Mouse (Mus musculus) hindlimb bud, embryonic 11.5 days (tissue): ENCODE results near the gene Gm20503.
A peak's percentile ranks its signal among the peaks of the same experiment; 100 is the strongest.

Experiments
- DNase-seq: peaks from one replicate; pipeline ENCODE4 v3.0.0-alpha.2; 2012; ENCODE audit warnings: low read depth, low spot score; ENCODE audit errors: extremely low spot score

Gene Gm20503

GRCm38 (mm10) chr4:59007016-59007415 is 4.0 kb downstream of the Gm20503 start:
- DNase-seq: no peak

- no peak for DNase-seq
Measured at GRCm38 (mm10) chr4:59007974-59008373, 5.0 kb downstream of the Gm20503 start.

GRCm38 (mm10) chr4:59009186-59009585 is 6.2 kb downstream of the Gm20503 start:
- DNase-seq: no peak

GRCm38 (mm10) chr4:59009696-59010095 is 6.7 kb downstream of the Gm20503 start:
- no peak for DNase-seq

GRCm38 (mm10) chr4:59011446-59011845 is 8.4 kb downstream of the Gm20503 start:
- no peak for DNase-seq

- DNase-seq: no peak
Measured at GRCm38 (mm10) chr4:59015181-59015580, 12.2 kb downstream of the Gm20503 start.

- DNase-seq: no peak
Measured at GRCm38 (mm10) chr4:59016922-59017321, 13.9 kb downstream of the Gm20503 start.

- DNase-seq: no peak
Measured at GRCm38 (mm10) chr4:59034325-59034917, 31.4 kb downstream of the Gm20503 start.

GRCm38 (mm10) chr4:59034918-59035785 is 32.1 kb downstream of the Gm20503 start, which contains the start of gene Gng10:
Gene Gng10 (plus strand): TSS chr4:59035088.
- DNase-seq: no peak

GRCm38 (mm10) chr4:59035786-59036350 is 32.9 kb downstream of the Gm20503 start:
- no peak for DNase-seq

GRCm38 (mm10) chr4:59036490-59037127 is 33.6 kb downstream of the Gm20503 start:
- peak; percentile 77 for DNase-seq

- DNase-seq: no peak
Measured at GRCm38 (mm10) chr4:59037525-59037924, 34.5 kb downstream of the Gm20503 start.

- DNase-seq: no peak
Measured at GRCm38 (mm10) chr4:59040397-59041287, 37.6 kb downstream of the Gm20503 start.

GRCm38 (mm10) chr4:59043074-59043473 is 40.1 kb downstream of the Gm20503 start:
- DNase-seq: no peak

GRCm38 (mm10) chr4:59043891-59044290 is 40.9 kb downstream of the Gm20503 start:
- DNase-seq: no peak

- no peak for DNase-seq
Measured at GRCm38 (mm10) chr4:59047222-59047621, 44.2 kb downstream of the Gm20503 start.

- no peak for DNase-seq
Measured at GRCm38 (mm10) chr4:59051081-59051480, 48.1 kb downstream of the Gm20503 start.

- no peak for DNase-seq
Measured at GRCm38 (mm10) chr4:59057929-59058328, 54.9 kb downstream of the Gm20503 start.

- no peak for DNase-seq
Measured at GRCm38 (mm10) chr4:59062526-59062925, 59.5 kb downstream of the Gm20503 start.

GRCm38 (mm10) chr4:59069276-59069675 is 66.3 kb downstream of the Gm20503 start:
- DNase-seq: no peak
